Mouse (Mus musculus) neural tube, embryonic 11.5 days (tissue): ENCODE results near the gene Sept4. TPM values are rescaled to one million over a fixed set of nuclear protein-coding genes. Genes with fewer than 3 reads are reported as not detected.

Experiments
- ATAC-seq: fragments of 200-750 bp; cut with Nextera tagmentation; 2 replicates; pipeline ENCODE4 v1.8.0; 2017; ENCODE audit warnings: moderate number of reproducible peaks, mild to moderate bottlenecking, moderate TSS enrichment, moderate library complexity; ENCODE audit not compliant: insufficient read depth, low FRiP score, low TSS enrichment
- DNase-seq: peaks from one replicate; pipeline ENCODE4 v3.0.0-alpha.2; 2015; ENCODE audit warnings: low spot score
- H3K27ac ChIP-seq: fragments of 300-500 bp; sonication (generic); 2 replicates; pipeline ENCODE4 v1.5.1; 2014; ENCODE audit warnings: low read depth, mild to moderate bottlenecking, low read length
- H3K27me3 ChIP-seq: fragments of 300-500 bp; sonication (generic); 2 replicates; pipeline ENCODE4 v1.6.1; 2014; ENCODE audit warnings: mild to moderate bottlenecking, low read length, mixed read lengths; ENCODE audit not compliant: control insufficient read depth, insufficient read depth
- H3K36me3 ChIP-seq: fragments of 300-500 bp; sonication (generic); 2 replicates; pipeline ENCODE4 v1.6.1; 2014; ENCODE audit warnings: mild to moderate bottlenecking, low read length, moderate library complexity, mixed read lengths; ENCODE audit not compliant: control insufficient read depth, insufficient read depth
- H3K4me1 ChIP-seq: fragments of 300-500 bp; sonication (generic); 2 replicates; pipeline ENCODE4 v1.6.1; 2014; ENCODE audit warnings: low read length, mixed read lengths; ENCODE audit not compliant: control insufficient read depth, insufficient read depth
- H3K4me2 ChIP-seq: fragments of 300-500 bp; sonication (generic); 2 replicates; pipeline ENCODE4 v1.6.1; 2014; ENCODE audit warnings: low read depth, mild to moderate bottlenecking, moderate library complexity
- H3K4me3 ChIP-seq: fragments of 300-500 bp; sonication (generic); 2 replicates; pipeline ENCODE4 v1.5.1; 2014; ENCODE audit warnings: low read depth, low read length
- H3K9ac ChIP-seq: fragments of 300-500 bp; sonication (generic); 2 replicates; pipeline ENCODE4 v1.6.1; 2014; ENCODE audit warnings: mild to moderate bottlenecking, low read length
- H3K9me3 ChIP-seq: fragments of 300-500 bp; sonication (generic); 2 replicates; pipeline ENCODE4 v1.6.1; 2016; ENCODE audit warnings: low read length; ENCODE audit not compliant: control insufficient read depth
- WGBS: fragments of 180-500 bp; shearing (Covaris S2); extraction: QIAGEN DNeasy Blood & Tissue Kit; methylation state at CpG from one replicate; pipeline ENCODE4 v1.1.7; 2014; 5-methylcytosine and 5-hydroxymethylcytosine counted together
- polyA plus RNA-seq: library from polyadenylated mRNA; unstranded; fragments of >200 nt; fragmentation: Nextera tagmentation; extraction: Ambion mirVana; gene quantifications from 2 replicates; pipeline ENCODE4 v1.2.1, GENCODE M21; 2014

Gene Sept4
- polyA plus RNA-seq, 1 experiment from 2014 or later, result 8.8 TPM

GRCm38 (mm10) chr11:87592354-87592695 lies 23.6 kb downstream of the Sept4 start:
- no peak for ATAC-seq
- peak overlapping the region; percentile 86 for H3K9ac ChIP-seq
- no peak for DNase-seq
- H3K36me3 ChIP-seq, result no peaks in the 10 kb centered on the region; the same call in none of the 2 replicates
- no peaks in the 10 kb centered on the region for H3K27me3 ChIP-seq
- H3K4me1 ChIP-seq, result peaks cover 23% of the 10 kb centered on the region
- peak overlapping the region; percentile 86 for H3K4me2 ChIP-seq
- no peaks in the 10 kb centered on the region for H3K9me3 ChIP-seq
- peak overlapping the region; percentile 87 for H3K27ac ChIP-seq
- peak overlapping the region; percentile 76 for H3K4me3 ChIP-seq
- WGBS, result 0% methylated on average over 11 of the region's 15 CpGs

- no peaks in the 10 kb centered on the region for H3K9me3 ChIP-seq
- DNase-seq (no peak), ATAC-seq (no peak)
- H3K4me1 ChIP-seq, result peaks cover 23% of the 10 kb centered on the region
- H3K36me3 ChIP-seq, result peaks cover 4% of the 10 kb centered on the region
- H3K27ac ChIP-seq, result peak overlapping the region; percentile 87
- peak overlapping the region; percentile 86 for H3K9ac ChIP-seq
- peak overlapping the region; percentile 76 for H3K4me3 ChIP-seq
- no peaks in the 10 kb centered on the region for H3K27me3 ChIP-seq
- peak overlapping the region; percentile 86 for H3K4me2 ChIP-seq
- WGBS, result 41% methylated on average over 13 of the region's 13 CpGs
Observed at GRCm38 (mm10) chr11:87592713-87593598, 24.3 kb downstream of the Sept4 start.

- Histone ChIP-seq H3K27ac (peak overlapping the region; percentile 40; the same call in 1 of the 2 replicates), H3K4me2 (peak overlapping the region; percentile 81), H3K27me3 (no peaks in the 10 kb centered on the region), H3K9ac (peak overlapping the region; percentile 83), H3K4me1 (peaks cover 21% of the 10 kb centered on the region), H3K9me3 (no peaks in the 10 kb centered on the region), H3K36me3 (peaks cover 22% of the 10 kb centered on the region), H3K4me3 (peak overlapping the region; percentile 67)
- ATAC-seq (peak; percentile 28), DNase-seq (peak; percentile 90)
- 0% methylated on average over 25 of the region's 37 CpGs for WGBS
Observed at GRCm38 (mm10) chr11:87595327-87595841, 26.7 kb downstream of the Sept4 start.

- Histone ChIP-seq H3K9ac (peak overlapping the region; percentile 83), H3K4me2 (peak overlapping the region; percentile 81), H3K27me3 (no peaks in the 10 kb centered on the region), H3K9me3 (no peaks in the 10 kb centered on the region), H3K4me3 (peak overlapping the region; percentile 67), H3K36me3 (peaks cover 24% of the 10 kb centered on the region), H3K27ac (peak overlapping the region; percentile 41; the same call in 1 of the 2 replicates), H3K4me1 (peaks cover 16% of the 10 kb centered on the region)
- no peak for ATAC-seq
- 6% methylated on average over 7 of the region's 7 CpGs for WGBS
- DNase-seq, result no peak
Observed at GRCm38 (mm10) chr11:87595976-87596375, 27.3 kb downstream of the Sept4 start.

GRCm38 (mm10) chr11:87596492-87596891 lies 27.8 kb downstream of the Sept4 start:
- Histone ChIP-seq H3K4me2 (peak overlapping the region; percentile 81), H3K27me3 (no peaks in the 10 kb centered on the region), H3K36me3 (peaks cover 28% of the 10 kb centered on the region), H3K9me3 (no peaks in the 10 kb centered on the region), H3K4me3 (peak overlapping the region; percentile 67), H3K4me1 (peaks cover 16% of the 10 kb centered on the region), H3K9ac (peak overlapping the region; percentile 83), H3K27ac (0 out of 2 replicates have a peak overlapping the region, but pooled peaks have one; percentile 41)
- 49% methylated on average over 2 of the region's 2 CpGs for WGBS
- ATAC-seq, result no peak
- no peak for DNase-seq

GRCm38 (mm10) chr11:87597061-87597460 lies 28.4 kb downstream of the Sept4 start:
- Histone ChIP-seq H3K27ac (no peak overlapping the region), H3K9ac (peak overlapping the region; percentile 83), H3K36me3 (peaks cover 29% of the 10 kb centered on the region), H3K9me3 (no peaks in the 10 kb centered on the region), H3K4me2 (no peak overlapping the region; the same call in 1 of the 2 replicates), H3K27me3 (no peaks in the 10 kb centered on the region), H3K4me3 (peak overlapping the region; percentile 67; the same call in 1 of the 2 replicates), H3K4me1 (peaks cover 16% of the 10 kb centered on the region)
- DNase-seq (no peak), ATAC-seq (no peak)

GRCm38 (mm10) chr11:87599395-87600089 lies 30.8 kb downstream of the Sept4 start:
- 90% methylated on average over 13 of the region's 13 CpGs for WGBS
- no peak for ATAC-seq
- no peak for DNase-seq

GRCm38 (mm10) chr11:87600322-87600853 lies 31.7 kb downstream of the Sept4 start:
- no peak overlapping the region for H3K9ac ChIP-seq

More at GRCm38 (mm10) chr11:87599395-87600089, 30.8 kb downstream of the Sept4 start:
- peaks cover 39% of the 10 kb centered on the region for H3K36me3 ChIP-seq
- H3K9ac ChIP-seq, result no peak overlapping the region; the same call in 1 of the 2 replicates
- H3K4me2 ChIP-seq, result no peak overlapping the region
- no peak overlapping the region for H3K4me3 ChIP-seq
- H3K27me3 ChIP-seq, result no peaks in the 10 kb centered on the region
- H3K4me1 ChIP-seq, result peaks cover 8% of the 10 kb centered on the region
- H3K27ac ChIP-seq, result no peak overlapping the region
- H3K9me3 ChIP-seq, result no peaks in the 10 kb centered on the region

More at GRCm38 (mm10) chr11:87600322-87600853, 31.7 kb downstream of the Sept4 start:
- no peak overlapping the region for H3K4me2 ChIP-seq
- peaks cover 5% of the 10 kb centered on the region for H3K4me1 ChIP-seq
- DNase-seq (no peak), ATAC-seq (no peak)
- H3K27ac ChIP-seq, result no peak overlapping the region
- WGBS, result 94% methylated on average over 10 of the region's 10 CpGs
- H3K36me3 ChIP-seq, result peaks cover 43% of the 10 kb centered on the region
- no peaks in the 10 kb centered on the region for H3K9me3 ChIP-seq
- H3K4me3 ChIP-seq, result no peak overlapping the region
- no peaks in the 10 kb centered on the region for H3K27me3 ChIP-seq
